Mouse (Mus musculus) C2C12 (cell line): ENCODE data around the gene Rgs21.

Experiments
- CTCF ChIP-seq: IDR thresholded peaks from one replicate; pipeline ENCODE4 v1.5.1; 2011; ENCODE audit not compliant: control insufficient read depth, insufficient read depth, insufficient read length
- MYOG ChIP-seq: IDR thresholded peaks from one replicate; pipeline ENCODE4 v1.6.1; 2011; ENCODE audit not compliant: control insufficient read depth, insufficient read length; ENCODE audit errors: extremely low read depth
- USF1 ChIP-seq: IDR thresholded peaks from one replicate; pipeline ENCODE4 v1.6.1; 2011; ENCODE audit warnings: low read depth, mild to moderate bottlenecking, control low read depth, moderate library complexity

GRCm38 (mm10) chr1:144602987-144603386, 35.5 kb upstream of the Rgs21 start:
- no peak for TF ChIP-seq CTCF
- no peak for TF ChIP-seq MYOG
- TF ChIP-seq USF1 = no peak
